Mouse (Mus musculus): ENCODE data around the gene Zfp775. TPM values are rescaled to one million over a fixed set of nuclear protein-coding genes. Genes with fewer than 3 reads are reported as not detected.

Zfp775 gene
- total RNA-seq (2021) = 10 to 100 TPM in 1 of 2 experiments, 1 to 10 TPM in 1; 7.9 to 10.4 TPM
- long read RNA-seq, experiment 1, full-length matches to known transcripts = 7 of 7 reads
- long read RNA-seq, experiment 1, partial matches to known transcripts = 0 of 7 reads
- long read RNA-seq, experiment 1, other reads (novel, unspliced or antisense) = 0 of 7 reads
- long read RNA-seq, experiment 2, full-length matches to known transcripts = 17 of 17 reads
- long read RNA-seq, experiment 2, partial matches to known transcripts = 0 of 17 reads
- long read RNA-seq, experiment 2, other reads (novel, unspliced or antisense) = 0 of 17 reads

DNA sequence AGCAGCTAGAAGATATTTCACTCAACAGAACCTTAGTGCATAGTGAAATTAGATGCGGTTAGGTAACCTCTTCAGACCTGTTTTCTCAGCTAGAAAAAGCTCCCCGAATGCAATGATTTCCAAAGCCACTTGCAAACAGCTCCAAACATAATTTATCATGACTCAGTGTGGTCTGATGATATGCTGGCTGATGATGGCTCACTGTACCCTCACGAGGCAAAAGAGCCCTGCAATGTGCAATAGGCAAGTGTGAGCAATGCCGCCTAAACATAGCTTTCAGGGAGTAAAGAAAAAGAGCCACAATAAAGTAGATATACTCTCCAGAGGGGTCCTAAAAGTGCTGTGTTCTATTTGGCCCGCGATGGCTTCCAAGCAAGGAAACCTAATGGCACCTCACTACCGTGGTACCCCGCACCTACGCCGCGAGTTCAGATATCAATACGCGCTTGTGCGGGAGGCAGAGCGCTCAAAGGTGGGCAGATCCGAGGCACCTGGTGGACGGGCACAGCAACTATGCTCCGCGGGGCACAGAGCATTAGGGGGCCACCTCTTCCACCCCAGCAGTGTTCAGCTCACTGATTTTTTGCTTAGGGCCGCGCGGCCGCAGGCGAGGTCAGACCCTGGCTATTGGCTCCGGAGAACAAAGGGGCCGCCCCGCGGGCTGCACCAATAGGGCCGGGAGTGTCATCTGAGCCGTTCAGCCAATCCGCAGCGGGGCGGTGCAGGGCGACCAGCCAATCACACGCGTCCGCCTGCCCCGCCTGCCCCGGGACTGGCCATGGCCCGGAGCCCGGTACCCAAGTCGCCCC is at the start of gene Zfp775:
Zfp775 (plus strand) TSS at position 793 of the 809 bp plus-strand sequence.
- peak; percentile 93 to 95 for DNase-seq (ENCODE audit: low spot score in 2 of 2)
- Histone ChIP-seq H3K4me3 (peak within 1 kb of the TSS; percentile 89), H3K27ac (peak within 1 kb of the TSS; percentile 97)
- peak; percentile 37 for TF ChIP-seq CTCF (conservative IDR thresholded peaks at IDR 0.05)

DNA sequence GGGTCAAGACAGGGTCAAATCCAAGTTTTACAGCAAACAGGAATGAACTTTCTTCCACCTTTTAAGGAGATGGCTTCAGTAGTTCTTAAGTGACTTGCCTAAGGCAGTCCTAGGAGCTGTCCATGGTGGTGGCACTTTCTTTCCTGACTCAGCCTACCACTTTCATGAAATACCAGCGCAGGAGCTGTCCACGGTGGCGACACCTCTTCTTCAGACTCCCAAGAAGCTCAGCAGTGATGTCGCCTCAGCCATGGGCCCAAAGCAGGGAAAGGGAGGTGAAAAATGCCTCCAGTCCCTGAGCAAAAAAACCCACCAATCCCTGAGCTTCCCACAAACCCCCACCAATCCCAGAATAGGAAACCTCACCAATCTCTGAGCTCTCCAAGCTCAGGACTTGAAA is 48.9 kb upstream of the Zfp775 start:
- H3K4me3 ChIP-seq = no peak overlapping the region
- H3K27ac ChIP-seq = no peak overlapping the region
- TF ChIP-seq CTCF (conservative IDR thresholded peaks at IDR 0.05) = no peak
- no peak for DNase-seq (ENCODE audit: low spot score in 2 of 2)

DNA sequence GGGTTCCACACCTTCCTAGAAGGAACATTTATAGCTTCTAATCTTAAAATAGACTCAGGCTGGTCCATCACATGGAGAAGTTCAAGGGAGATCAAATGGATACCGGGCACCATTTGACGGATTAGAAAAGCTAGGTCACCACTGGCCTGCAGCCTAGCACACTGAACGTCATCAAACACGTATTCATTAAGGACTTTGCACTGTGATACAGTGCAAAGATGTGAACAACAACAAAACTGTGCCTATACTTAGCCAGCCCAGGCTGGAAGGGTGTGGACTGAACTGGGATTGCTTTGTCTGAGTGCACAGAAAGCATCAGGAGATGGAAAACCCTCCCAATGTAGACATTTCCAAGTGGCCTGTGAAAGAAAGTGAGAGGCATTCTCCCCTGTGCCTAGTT is 48.0 kb upstream of the Zfp775 start:
- no peak for DNase-seq (ENCODE audit: low spot score in 2 of 2)
- peak overlapping the region; percentile 100 for H3K27ac ChIP-seq
- TF ChIP-seq CTCF (conservative IDR thresholded peaks at IDR 0.05) = no peak
- H3K4me3 ChIP-seq = peak overlapping the region; percentile 84

DNA sequence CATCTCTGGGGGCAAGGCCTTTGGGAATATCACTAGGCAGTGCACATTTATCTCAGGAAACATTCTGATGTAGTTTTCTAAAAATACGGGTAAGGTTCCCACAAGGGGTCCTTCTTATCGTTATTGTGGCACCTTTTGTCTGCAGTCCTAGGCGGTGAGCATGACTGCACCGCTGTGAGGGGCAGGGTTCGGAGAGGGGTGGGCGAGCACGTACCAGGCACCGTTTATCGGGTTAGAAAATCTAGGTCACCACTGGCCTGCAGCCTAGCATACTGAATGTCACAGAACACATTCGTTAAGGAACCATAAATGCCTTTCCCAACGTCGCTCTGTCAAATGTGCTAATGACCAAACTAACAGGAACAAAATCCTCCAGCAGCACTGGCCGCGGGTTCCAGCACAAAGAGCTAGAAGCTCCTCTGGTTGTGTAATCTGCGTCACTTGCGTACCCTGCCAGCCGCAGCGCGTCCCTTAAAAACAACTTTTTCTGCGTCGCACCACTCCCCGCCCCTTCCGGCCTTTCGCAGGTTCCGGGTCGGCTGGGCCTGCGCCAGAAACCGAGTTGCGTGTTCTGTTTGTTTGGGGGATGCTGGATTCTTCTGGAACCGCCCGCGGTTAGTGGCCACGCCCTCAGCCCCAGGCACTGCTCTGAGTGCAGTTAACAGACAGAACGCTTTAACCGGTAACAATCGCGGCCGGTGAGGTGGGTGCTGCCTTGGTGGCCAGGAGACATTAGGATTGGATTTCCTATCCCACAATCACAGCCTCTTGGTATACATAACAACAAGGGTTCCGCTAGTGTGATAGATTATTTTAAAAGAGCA is 47.4 kb upstream of the Zfp775 start, which contains the start of gene Lrrc61:
Lrrc61 (plus strand) TSS at position 517 of the 824 bp plus-strand sequence.
- peak; percentile 96 to 99 for DNase-seq (ENCODE audit: low spot score in 2 of 2)
- Histone ChIP-seq H3K27ac (peak within 1 kb of the TSS; percentile 100), H3K4me3 (peak within 1 kb of the TSS; percentile 84)
- no peak for TF ChIP-seq CTCF (conservative IDR thresholded peaks at IDR 0.05)

DNA sequence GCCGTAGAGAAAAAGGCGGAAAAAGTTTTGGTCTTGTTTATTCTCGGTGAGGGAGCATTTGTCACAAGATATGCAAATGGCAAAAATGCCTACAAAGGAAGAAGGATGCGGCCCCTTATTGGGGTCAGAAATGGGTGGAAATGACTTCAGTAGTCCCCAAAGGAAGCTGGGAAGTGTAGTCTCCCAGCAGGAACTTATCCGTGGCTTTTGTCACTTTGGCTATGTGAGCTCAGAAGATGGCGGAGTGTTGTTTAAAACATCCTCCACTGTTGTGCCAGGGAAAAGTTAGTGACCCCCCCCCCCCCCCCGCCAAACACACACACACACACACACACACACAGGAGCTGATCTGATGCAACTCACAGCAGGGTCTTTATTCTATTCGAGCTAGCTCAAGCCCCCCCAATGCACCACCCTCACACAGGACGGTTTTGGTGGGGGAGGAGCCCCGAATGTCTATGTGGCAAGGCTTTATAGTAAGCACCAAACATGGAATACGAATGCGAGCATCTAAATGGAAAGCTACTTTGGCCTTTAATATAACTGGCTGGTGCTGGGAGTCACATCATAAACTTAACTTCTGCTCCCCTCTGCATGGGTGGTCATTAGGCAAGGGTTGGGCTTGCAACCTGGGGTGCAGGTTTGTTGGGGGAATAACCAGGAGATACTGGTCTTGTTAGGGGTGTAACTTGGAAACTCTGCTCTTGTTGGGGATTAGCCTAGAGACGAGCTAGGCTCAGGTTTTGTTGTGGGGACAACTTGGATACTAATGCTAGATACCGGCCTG is 46.6 kb upstream of the Zfp775 start:
- Histone ChIP-seq H3K27ac (peak overlapping the region; percentile 100), H3K4me3 (peak overlapping the region; percentile 84)
- DNase-seq (ENCODE audit: low spot score in 2 of 2) = peak; percentile 61 to 84
- no peak for TF ChIP-seq CTCF (conservative IDR thresholded peaks at IDR 0.05)

DNA sequence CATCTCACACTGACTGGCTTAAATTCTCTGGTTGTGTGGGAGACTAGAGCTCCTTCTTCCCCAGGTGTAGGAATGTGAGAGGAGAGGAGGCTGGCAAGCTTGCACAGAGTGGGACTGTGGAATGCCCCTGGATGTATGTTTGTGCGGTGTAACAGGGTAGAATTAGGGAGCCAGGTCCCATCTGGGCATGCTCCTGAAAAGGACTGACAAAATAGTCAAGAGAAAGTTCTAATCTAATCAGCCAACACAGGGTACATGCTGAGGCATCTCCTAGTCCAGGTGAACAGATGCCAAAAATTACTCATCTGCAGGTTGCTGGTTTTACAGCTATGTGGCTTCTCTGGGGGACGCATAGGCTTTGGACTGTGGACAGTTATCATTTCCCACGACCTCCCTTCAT is 45.9 kb upstream of the Zfp775 start:
- no peak for TF ChIP-seq CTCF (conservative IDR thresholded peaks at IDR 0.05)
- Histone ChIP-seq H3K4me3 (no peak overlapping the region; the same call in 1 of the 2 replicates), H3K27ac (no peak overlapping the region; the same call in 1 of the 2 replicates)
- DNase-seq (ENCODE audit: low spot score in 2 of 2) = no peak

DNA sequence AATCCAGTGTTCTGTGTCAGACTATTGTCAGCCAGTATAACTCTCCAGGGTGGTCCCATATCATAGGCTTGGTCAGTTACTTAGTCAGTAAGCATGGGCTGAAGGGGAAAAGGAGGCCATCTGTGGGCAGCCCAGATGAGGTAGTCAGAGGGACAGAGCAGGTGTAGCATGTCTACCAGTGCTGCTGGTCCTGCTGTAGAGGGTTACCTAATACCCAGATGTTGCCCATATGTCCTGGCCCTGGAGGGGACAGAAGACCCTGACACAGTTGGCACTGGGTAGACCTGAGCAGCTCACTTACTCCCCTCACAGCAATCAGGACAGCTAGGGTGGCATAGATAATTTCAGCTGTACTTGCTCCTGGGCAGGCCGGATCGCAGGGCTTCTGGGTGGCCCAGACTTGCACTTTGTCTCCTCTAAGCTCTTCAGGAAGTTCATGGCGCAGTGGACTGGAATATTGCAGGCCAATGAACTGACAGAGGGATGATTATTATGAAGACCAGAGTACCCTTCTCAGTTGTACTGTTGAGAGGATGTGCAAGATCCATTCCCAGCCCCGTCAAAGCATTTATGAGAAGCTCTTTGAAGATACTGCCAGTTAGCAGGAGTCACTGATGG is 36.1 kb upstream of the Zfp775 start:
- no peak for DNase-seq (ENCODE audit: low spot score in 2 of 2)
- TF ChIP-seq CTCF (conservative IDR thresholded peaks at IDR 0.05) = no peak
- Histone ChIP-seq H3K27ac (no peak overlapping the region), H3K4me3 (no peak overlapping the region)

DNA sequence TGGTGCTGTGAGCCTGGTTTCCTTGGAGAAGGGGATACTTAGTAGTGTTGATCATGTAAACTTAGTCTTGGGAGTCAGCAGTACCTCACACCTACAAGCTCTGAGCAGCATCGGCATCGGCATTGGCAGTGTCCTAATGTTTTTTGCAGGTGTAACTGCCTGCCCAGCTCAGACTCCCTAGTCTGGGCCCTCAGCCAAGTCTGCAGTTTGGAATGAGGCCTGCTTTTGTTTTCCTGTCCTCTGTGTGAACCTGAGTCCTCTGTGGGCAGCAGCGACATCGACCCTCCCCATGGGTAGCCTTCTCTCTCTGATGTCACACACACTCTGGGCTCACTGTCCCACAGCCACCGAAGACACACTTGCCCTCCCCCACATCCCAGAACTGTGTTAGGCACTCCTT is 35.6 kb upstream of the Zfp775 start:
- TF ChIP-seq CTCF (conservative IDR thresholded peaks at IDR 0.05) = no peak

DNA sequence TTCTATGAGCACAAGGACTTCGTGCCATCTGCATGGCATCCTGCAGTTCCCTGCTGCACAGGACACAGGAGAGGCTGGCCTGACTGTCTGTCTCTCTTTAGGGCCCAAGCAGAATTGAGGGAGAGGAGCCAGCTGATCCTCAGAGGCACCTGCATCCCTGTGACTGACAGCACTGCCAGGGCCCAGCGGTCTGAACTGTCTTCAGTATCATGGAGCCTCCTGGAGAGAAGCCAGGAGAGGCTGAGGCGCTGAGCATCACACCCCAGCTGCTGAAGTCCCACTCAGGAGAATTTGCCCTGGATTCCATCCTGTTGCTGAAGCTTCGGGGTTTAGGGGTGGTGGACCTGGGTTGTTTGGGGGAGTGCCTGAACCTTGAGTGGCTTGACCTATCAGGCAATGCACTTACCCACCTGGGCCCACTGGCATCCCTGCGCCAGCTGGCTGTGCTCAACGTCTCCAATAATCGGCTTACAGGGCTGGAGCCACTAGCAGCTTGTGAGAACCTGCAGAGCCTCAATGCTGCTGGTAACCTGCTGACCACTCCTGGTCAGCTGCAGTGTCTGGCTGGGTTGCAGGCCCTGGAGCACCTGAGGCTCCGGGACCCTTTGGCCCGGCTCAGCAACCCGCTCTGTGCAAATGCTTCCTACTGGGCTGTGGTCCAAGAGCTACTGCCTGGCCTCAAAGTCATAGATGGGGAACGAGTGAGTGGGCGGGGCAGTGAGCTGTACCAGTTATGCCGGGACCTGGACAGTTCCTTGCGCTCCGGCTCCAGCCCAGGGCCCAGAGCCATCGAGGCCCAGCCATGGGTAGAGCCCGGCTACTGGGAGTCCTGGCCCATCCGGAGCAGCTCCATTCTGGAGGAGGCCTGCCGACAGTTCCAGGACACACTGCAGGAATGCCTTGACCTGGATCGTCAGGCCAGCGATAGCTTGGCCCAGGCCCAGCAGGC is 33.6 kb upstream of the Zfp775 start:
- peak overlapping the region; percentile 3; the same call in 1 of the 2 replicates for H3K27ac ChIP-seq
- H3K4me3 ChIP-seq = no peak overlapping the region
- no peak for TF ChIP-seq CTCF (conservative IDR thresholded peaks at IDR 0.05)
- no peak for DNase-seq (ENCODE audit: low spot score in 2 of 2)

More for the DNA sequence above, 35.6 kb upstream of the Zfp775 start:
- DNase-seq (ENCODE audit: low spot score in 2 of 2) = no peak
- Histone ChIP-seq H3K27ac (no peak overlapping the region), H3K4me3 (no peak overlapping the region)

DNA sequence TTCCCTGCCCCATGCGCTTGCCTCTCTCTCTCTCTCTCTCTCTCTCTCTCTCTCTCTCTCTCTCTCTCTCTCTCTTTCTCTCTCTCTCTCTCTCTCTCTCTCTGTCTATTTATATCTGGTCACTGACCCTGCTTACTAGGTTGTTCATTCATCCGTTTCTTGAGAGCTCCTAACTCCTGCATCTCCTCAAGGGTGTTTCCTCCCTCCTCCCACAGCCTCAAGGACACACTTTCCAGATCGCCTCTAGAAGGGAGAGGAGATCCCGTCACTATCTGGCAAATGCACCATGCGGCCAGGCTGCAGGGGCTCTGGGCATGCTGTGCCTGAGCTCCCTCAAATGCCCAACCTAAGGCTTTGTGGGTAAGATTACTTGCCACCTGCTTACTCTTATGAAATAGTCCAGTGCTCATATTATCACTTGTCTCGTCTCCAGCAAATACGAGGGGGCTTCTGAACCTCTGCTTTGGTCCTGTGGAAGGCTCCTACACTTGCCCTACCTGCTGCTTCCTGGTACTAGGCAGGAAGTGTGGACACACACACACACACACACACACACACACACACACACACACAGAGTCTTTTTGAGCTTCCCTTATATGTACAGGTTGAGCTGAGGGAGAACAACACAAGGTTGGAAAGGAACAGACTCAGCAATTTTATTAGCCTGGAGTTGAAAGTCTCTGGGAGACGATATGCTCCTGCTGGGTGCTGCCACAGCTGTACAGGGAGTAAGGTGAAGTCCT is 32.6 kb upstream of the Zfp775 start:
- no peak overlapping the region for H3K4me3 ChIP-seq
- H3K27ac ChIP-seq = no peak overlapping the region
- no peak for DNase-seq (ENCODE audit: low spot score in 2 of 2)
- no peak for TF ChIP-seq CTCF (conservative IDR thresholded peaks at IDR 0.05)

All from layer of hippocampus, adult 2 months (tissue).